Mouse (Mus musculus): ENCODE data around the gene Ddx39. TPM values are rescaled to one million over a fixed set of nuclear protein-coding genes. Genes with fewer than 3 reads are reported as not detected.

The Ddx39 gene
- polyA plus RNA-seq, 1 experiment from 2014 or later = 150 TPM

DNA sequence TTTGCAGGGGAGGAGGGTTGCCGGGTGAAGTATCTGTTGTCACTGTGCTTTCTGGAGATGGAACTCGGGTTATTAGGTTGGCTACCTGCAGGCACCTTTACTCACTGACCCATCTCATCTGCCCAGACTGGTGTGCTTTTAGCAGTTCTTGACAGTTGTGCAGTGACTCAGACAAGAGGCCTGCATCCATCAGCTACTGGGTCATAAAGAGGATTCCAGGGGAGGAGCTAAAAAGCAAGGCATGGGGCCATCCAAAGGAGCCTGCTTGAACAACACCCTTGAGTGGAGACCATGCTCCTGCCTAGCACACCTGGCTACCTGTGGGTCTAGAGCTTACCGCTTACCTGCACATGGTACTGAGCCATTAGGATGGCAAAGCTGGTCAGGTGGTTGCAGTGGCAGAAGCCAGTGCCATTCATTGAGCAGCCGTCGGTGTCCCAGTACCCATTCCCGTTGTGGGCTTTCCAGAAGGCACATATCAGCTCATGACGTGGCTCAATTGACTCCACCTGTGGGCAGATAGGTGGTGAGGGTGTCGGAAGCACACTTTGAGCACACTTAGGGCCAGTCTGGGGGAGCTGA is 10.6 kb downstream of the Ddx39 start:
- no peak for ATAC-seq (ENCODE audit: low read depth)
- Histone ChIP-seq H3K36me3 (ENCODE audit: control insufficient read depth, insufficient read depth, low read length) (peaks cover 56% of the 10 kb centered on the region), H3K9me3 (ENCODE audit: control insufficient read depth, low read length) (no peaks in the 10 kb centered on the region), H3K4me2 (ENCODE audit: low read depth, low read length) (no peak overlapping the region), H3K27me3 (ENCODE audit: control insufficient read depth, insufficient read depth, low read depth, low read length) (no peaks in the 10 kb centered on the region), H3K4me3 (ENCODE audit: low read length) (no peak overlapping the region), H3K9ac (ENCODE audit: low read length) (no peak overlapping the region), H3K27ac (ENCODE audit: low read length) (no peak overlapping the region), H3K4me1 (replicated peaks; ENCODE audit: control insufficient read depth, insufficient read depth, low read length) (no peaks in the 10 kb centered on the region)
- WGBS = 90% methylated on average over 8 of the region's 8 CpGs

DNA sequence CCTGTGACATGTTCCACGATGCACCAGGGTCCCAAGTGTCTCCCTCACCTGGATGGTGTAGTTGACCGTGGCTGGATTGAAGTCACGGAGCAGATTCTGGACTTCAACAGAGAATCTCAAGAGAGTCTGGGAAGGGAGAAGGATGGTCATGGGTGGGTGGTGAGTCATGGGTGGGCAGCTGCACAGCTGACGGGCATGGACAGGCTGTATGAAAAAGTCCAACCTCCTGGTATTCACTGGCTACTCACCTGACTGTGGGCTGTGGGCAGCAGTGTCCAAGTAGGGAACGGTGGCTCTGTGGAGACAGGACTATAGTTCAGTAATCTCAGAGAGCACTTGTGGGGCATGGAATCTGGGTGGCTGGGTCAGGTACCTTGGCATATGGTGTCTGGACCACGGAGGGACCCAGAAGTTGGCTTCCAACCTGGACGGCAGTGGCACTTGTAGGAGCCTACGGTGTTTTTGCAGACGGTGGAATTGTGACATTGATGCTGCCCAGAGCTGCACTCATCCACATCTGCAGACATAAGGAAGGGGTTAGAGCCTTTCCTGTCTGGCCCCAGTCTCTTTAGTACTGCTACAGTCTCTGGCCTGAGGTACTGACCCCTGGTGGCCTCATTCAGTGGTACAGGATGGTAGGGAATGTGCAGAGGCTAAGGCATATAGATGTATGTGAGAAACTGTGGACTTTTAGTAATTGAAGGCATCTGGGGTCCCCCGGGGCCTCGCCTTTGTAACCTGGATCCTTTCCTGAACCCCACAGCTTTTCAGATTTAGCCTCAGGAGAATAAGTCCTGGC is 14.2 kb downstream of the Ddx39 start:
- H3K27me3 ChIP-seq (ENCODE audit: control insufficient read depth, insufficient read depth, low read depth, low read length) = no peaks in the 10 kb centered on the region
- H3K4me1 ChIP-seq (replicated peaks; ENCODE audit: control insufficient read depth, insufficient read depth, low read length) = no peaks in the 10 kb centered on the region
- no peak overlapping the region for H3K4me3 ChIP-seq (ENCODE audit: low read length)
- ATAC-seq (ENCODE audit: low read depth) = no peak
- H3K4me2 ChIP-seq (ENCODE audit: low read depth, low read length) = no peak overlapping the region
- 82% methylated on average over 11 of the region's 11 CpGs for WGBS
- no peaks in the 10 kb centered on the region for H3K9me3 ChIP-seq (ENCODE audit: control insufficient read depth, low read length)
- peaks cover 26% of the 10 kb centered on the region for H3K36me3 ChIP-seq (ENCODE audit: control insufficient read depth, insufficient read depth, low read length)
- no peak overlapping the region for H3K9ac ChIP-seq (ENCODE audit: low read length)
- no peak overlapping the region for H3K27ac ChIP-seq (ENCODE audit: low read length)

DNA sequence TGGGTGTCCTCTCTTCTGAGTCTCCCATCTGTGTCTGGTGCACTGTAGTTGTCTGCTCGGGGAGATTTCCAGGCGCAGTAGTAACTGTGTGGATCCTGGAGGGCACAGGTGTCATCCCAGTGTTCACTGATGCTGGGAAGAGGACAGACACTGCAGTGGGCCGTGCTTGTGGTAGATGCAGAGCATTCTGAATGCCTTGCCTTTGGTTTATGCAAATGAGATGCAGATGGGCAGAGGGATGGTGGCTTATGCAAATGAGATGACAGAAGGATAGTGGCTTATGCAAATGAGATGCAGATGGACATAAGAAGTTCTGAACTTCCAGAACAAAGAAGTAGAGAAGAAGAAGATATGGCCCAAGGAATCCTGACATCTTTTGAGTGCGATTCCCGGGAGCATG is 16.9 kb downstream of the Ddx39 start:
- H3K27ac ChIP-seq (ENCODE audit: low read length) = no peak overlapping the region
- no peaks in the 10 kb centered on the region for H3K27me3 ChIP-seq (ENCODE audit: control insufficient read depth, insufficient read depth, low read depth, low read length)
- H3K9me3 ChIP-seq (ENCODE audit: control insufficient read depth, low read length) = no peaks in the 10 kb centered on the region
- ATAC-seq (ENCODE audit: low read depth) = no peak
- no peak overlapping the region for H3K4me2 ChIP-seq (ENCODE audit: low read depth, low read length)
- H3K4me1 ChIP-seq (replicated peaks; ENCODE audit: control insufficient read depth, insufficient read depth, low read length) = no peaks in the 10 kb centered on the region
- 73% methylated on average over 5 of the region's 5 CpGs for WGBS
- peaks cover 11% of the 10 kb centered on the region for H3K36me3 ChIP-seq (ENCODE audit: control insufficient read depth, insufficient read depth, low read length)
- H3K4me3 ChIP-seq (ENCODE audit: low read length) = no peak overlapping the region
- H3K9ac ChIP-seq (ENCODE audit: low read length) = no peak overlapping the region

DNA sequence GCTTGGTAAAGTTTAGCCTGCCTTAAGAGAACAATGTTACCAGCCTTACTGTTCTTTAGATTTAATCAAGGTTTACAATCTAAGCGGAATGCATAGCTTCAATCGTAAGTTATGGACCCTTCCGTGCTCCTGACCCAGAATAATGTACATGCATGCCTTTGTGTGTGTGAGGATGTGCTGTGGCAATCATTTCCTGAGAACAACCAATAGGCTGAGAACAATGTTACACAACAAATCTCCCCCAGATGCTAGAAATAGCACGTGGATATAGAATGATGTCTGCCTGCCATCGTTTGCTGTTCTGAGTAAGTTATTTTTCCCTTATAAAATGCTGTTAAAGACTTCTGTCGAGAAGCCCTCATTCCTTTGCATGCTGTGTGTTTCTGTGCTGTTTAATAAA is 17.9 kb downstream of the Ddx39 start:
- no peak overlapping the region for H3K9ac ChIP-seq (ENCODE audit: low read length)
- H3K4me1 ChIP-seq (replicated peaks; ENCODE audit: control insufficient read depth, insufficient read depth, low read length) = peaks cover 5% of the 10 kb centered on the region
- peaks cover 10% of the 10 kb centered on the region for H3K36me3 ChIP-seq (ENCODE audit: control insufficient read depth, insufficient read depth, low read length)
- 66% methylated on average over 6 of the region's 6 CpGs for WGBS
- no peak overlapping the region for H3K4me2 ChIP-seq (ENCODE audit: low read depth, low read length)
- no peak overlapping the region for H3K27ac ChIP-seq (ENCODE audit: low read length)
- no peaks in the 10 kb centered on the region for H3K27me3 ChIP-seq (ENCODE audit: control insufficient read depth, insufficient read depth, low read depth, low read length)
- ATAC-seq (ENCODE audit: low read depth) = no peak
- H3K4me3 ChIP-seq (ENCODE audit: low read length) = no peak overlapping the region
- H3K9me3 ChIP-seq (ENCODE audit: control insufficient read depth, low read length) = no peaks in the 10 kb centered on the region

DNA sequence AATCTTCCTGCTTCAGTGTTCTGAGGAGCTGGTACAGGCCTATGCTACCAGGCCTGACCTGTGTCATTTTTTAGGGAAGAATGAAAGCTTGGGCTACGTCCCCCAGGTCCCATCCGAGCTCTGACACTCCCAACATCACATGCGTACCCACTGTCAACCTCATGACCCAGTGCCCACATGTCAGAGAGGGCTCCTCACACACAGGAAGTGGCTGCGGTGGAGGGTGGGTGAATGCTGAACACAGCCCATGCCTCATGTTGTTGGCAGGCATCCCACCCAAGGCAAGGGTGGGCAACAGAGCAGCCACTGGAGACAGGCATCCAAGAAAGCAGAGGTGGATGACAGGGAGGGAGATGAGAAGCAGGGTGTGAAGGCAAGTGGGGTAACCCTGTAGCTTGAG is 21.7 kb downstream of the Ddx39 start:
- Histone ChIP-seq H3K27ac (ENCODE audit: low read length) (no peak overlapping the region), H3K36me3 (ENCODE audit: control insufficient read depth, insufficient read depth, low read length) (0 out of 2 replicates have a peak, but pooled peaks cover 3% of the 10 kb centered on the region), H3K9me3 (ENCODE audit: control insufficient read depth, low read length) (no peaks in the 10 kb centered on the region), H3K4me3 (ENCODE audit: low read length) (no peak overlapping the region), H3K9ac (ENCODE audit: low read length) (no peak overlapping the region), H3K4me1 (replicated peaks; ENCODE audit: control insufficient read depth, insufficient read depth, low read length) (peaks cover 25% of the 10 kb centered on the region), H3K4me2 (ENCODE audit: low read depth, low read length) (no peak overlapping the region), H3K27me3 (ENCODE audit: control insufficient read depth, insufficient read depth, low read depth, low read length) (no peaks in the 10 kb centered on the region)
- ATAC-seq (ENCODE audit: low read depth) = no peak
- WGBS = 77% methylated on average over 4 of the region's 4 CpGs

DNA sequence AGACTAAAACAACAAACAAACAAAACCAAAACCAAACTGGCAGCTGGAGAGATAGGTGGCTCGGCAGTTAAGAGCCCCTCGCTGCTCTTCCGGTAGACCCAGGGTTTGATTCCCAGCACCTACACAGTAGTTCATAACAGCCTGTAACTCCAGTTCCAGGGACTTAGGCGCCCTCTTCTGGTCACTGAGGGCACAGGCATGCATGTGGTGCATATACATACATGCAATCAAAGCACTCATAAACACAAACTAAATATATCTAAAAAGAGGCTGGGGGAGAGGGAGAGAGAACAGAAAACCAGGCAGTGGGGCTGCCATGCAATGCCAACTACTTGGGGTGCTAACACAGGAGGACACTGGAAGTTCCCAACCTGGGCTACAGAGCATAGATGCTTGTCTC is 22.4 kb downstream of the Ddx39 start:
- H3K36me3 ChIP-seq (ENCODE audit: control insufficient read depth, insufficient read depth, low read length) = 0 out of 2 replicates have a peak, but pooled peaks cover 3% of the 10 kb centered on the region
- 82% methylated on average over 4 of the region's 4 CpGs for WGBS
- H3K27ac ChIP-seq (ENCODE audit: low read length) = peak overlapping the region; percentile 60
- H3K27me3 ChIP-seq (ENCODE audit: control insufficient read depth, insufficient read depth, low read depth, low read length) = no peaks in the 10 kb centered on the region
- H3K4me2 ChIP-seq (ENCODE audit: low read depth, low read length) = peak overlapping the region; percentile 75
- H3K9me3 ChIP-seq (ENCODE audit: control insufficient read depth, low read length) = no peaks in the 10 kb centered on the region
- peak overlapping the region; percentile 45; the same call in 1 of the 2 replicates for H3K9ac ChIP-seq (ENCODE audit: low read length)
- ATAC-seq (ENCODE audit: low read depth) = no peak
- H3K4me3 ChIP-seq (ENCODE audit: low read length) = peak overlapping the region; percentile 13; the same call in 1 of the 2 replicates
- peaks cover 31% of the 10 kb centered on the region for H3K4me1 ChIP-seq (replicated peaks; ENCODE audit: control insufficient read depth, insufficient read depth, low read length)

DNA sequence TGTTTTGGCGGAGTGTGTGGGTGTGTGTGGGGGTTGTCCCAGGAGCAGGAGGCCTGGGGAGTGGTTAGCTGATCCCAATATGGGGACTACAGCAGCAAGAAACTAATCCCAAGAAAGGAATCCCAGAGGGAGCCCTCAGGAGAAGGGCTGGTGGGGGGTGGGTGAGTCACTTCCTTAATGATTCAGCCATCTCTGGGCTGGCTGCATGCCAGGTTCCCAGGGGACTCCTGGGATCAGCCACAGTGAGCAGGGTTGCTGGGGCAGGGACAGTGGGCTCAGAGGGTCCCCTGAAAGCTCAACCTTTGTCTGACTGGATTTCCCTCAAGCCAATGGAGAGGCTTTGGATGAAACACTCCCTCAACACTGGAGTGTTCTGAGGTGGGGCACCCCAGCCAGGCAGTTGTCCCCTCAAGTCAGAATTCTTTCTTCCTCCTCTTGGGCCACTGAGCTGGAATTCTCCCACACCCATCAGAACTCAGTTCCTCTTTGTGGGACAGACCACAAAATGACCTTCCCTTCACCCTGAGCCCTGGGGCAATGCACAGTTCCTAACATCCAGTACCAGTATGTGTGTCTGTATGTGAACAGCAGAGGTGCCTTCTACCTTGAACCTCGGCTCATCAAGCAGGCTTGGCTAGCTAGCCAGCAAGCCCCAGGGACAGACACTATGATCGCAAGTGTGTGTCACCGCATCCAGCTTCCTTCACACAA is 23.0 kb downstream of the Ddx39 start:
- H3K4me2 ChIP-seq (ENCODE audit: low read depth, low read length) = peak overlapping the region; percentile 75
- H3K27me3 ChIP-seq (ENCODE audit: control insufficient read depth, insufficient read depth, low read depth, low read length) = no peaks in the 10 kb centered on the region
- no peaks in the 10 kb centered on the region for H3K9me3 ChIP-seq (ENCODE audit: control insufficient read depth, low read length)
- H3K36me3 ChIP-seq (ENCODE audit: control insufficient read depth, insufficient read depth, low read length) = 0 out of 2 replicates have a peak, but pooled peaks cover 1% of the 10 kb centered on the region
- peaks cover 31% of the 10 kb centered on the region for H3K4me1 ChIP-seq (replicated peaks; ENCODE audit: control insufficient read depth, insufficient read depth, low read length)
- peak overlapping the region; percentile 45; the same call in 1 of the 2 replicates for H3K9ac ChIP-seq (ENCODE audit: low read length)
- peak overlapping the region; percentile 94 for H3K27ac ChIP-seq (ENCODE audit: low read length)
- peak overlapping the region; percentile 66 for H3K4me3 ChIP-seq (ENCODE audit: low read length)
- WGBS = 59% methylated on average over 4 of the region's 4 CpGs
- ATAC-seq (ENCODE audit: low read depth) = peak; percentile 18; the same call in 1 of the 2 replicates

DNA sequence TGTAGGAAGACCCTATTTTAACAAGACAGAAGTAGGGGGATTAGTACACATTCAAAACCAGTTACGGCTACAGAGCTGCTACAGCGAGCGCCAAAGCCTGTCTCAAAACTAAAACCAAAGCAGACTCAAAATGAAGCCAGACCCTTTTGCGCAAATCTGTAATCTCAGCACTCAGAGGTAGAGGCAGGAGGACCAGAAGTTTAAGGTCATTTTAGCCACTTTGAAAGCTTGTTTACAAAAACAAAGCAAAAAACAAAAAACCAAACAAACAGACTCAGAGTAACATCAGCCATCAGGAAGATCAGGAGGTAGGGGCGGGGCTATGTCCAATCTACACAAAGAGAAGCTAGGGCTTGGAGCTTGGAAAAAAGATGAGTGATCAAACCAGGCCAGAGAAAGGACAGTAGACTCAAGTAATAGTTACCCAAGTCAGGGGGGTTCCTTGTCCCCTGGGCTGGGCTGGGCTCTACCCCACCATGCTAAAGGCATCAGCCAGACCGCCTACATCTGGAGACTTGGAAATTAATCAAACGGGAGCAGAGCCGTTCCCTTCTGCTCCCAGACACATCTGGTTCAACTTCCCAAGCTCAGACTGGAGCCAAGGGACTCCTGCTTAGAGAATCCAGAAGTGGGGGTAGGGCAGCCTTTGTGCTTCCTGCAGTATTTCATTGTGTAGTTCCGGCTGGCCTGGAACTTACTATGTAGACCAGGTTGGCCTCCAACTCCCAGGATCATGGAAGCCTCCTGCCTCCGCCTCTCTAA is 24.2 kb downstream of the Ddx39 start:
- H3K9ac ChIP-seq (ENCODE audit: low read length) = peak overlapping the region; percentile 37; the same call in 1 of the 2 replicates

More for the DNA sequence above, 24.2 kb downstream of the Ddx39 start:
- Histone ChIP-seq H3K27me3 (ENCODE audit: control insufficient read depth, insufficient read depth, low read depth, low read length) (no peaks in the 10 kb centered on the region), H3K4me3 (ENCODE audit: low read length) (peak overlapping the region; percentile 66), H3K4me2 (ENCODE audit: low read depth, low read length) (peak overlapping the region; percentile 75), H3K27ac (ENCODE audit: low read length) (peak overlapping the region; percentile 94), H3K36me3 (ENCODE audit: control insufficient read depth, insufficient read depth, low read length) (no peaks in the 10 kb centered on the region), H3K4me1 (replicated peaks; ENCODE audit: control insufficient read depth, insufficient read depth, low read length) (peaks cover 31% of the 10 kb centered on the region), H3K9me3 (ENCODE audit: control insufficient read depth, low read length) (no peaks in the 10 kb centered on the region)
- WGBS = 64% methylated on average over 10 of the region's 10 CpGs
- peak; percentile 47 for ATAC-seq (ENCODE audit: low read depth)
